Mouse (Mus musculus): ENCODE results near the gene Tmeff2.
A peak's percentile ranks its signal among the peaks of the same experiment; 100 is the strongest.

Tmeff2 gene

DNA sequence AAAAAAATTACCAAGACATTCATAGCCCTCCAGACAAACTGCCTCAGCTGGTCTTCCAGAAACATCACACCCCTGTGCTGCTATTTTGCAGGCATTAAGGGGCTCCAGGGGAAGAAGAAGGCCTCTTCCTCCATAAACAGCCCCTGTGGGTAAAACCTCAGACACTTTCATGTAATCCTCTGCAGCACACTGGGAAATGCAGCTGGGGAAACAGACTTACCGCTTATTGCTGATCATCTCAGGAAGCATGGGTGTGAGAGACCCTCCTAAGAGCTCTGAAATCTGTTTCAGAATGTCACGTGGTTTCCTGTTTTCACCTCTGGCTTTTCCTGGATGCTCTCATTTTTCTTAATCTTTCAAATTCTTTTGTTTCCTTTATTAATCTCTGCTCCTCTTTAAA, 204.3 kb downstream of the Tmeff2 start:
- no peak for DNase-seq (ENCODE audit: low read depth, low spot score)

DNA sequence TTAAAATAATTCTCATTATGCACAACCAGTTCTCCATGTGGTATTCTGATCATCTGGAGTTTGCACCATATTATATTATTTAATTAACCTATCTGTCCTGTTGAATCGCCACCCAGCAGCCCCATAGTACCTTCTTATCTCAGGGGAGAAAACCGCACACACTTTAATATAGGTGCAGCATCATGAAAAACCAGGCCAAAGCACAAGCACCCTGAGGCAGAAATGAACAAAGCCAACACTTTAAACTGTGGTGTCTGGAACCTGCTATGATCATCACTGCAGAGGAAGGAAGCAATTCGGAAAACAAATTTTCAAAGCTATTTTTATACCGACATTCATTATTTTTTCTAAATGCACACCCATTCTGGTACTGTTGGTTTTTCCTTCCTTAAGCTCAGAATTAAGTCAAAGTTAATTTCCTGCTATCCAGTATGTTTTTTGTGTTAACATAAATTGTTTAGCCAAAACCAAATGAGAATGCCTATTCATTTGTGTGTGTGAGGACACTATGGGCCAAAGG, 206.0 kb downstream of the Tmeff2 start:
- no peak for DNase-seq (ENCODE audit: low read depth, low spot score)

DNA sequence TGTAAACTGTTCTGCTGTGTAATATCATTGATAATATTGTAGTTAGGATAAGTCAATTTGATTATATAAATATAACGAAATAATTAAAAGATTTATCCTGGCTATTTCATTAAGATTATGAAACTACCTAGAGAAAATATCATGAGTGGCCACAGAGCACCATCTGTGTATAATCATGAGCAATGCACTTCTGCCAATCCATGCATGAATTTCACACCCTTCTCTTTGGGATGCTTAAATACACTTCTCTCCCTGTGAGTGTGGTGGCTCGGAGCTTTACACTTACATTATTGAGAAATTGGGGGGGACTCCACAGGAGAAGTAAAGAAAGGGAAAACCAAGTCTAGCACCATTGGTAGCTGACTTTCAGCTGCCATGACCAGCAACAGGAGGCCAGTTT, 206.9 kb downstream of the Tmeff2 start:
- no peak for DNase-seq (ENCODE audit: low read depth, low spot score)

DNA sequence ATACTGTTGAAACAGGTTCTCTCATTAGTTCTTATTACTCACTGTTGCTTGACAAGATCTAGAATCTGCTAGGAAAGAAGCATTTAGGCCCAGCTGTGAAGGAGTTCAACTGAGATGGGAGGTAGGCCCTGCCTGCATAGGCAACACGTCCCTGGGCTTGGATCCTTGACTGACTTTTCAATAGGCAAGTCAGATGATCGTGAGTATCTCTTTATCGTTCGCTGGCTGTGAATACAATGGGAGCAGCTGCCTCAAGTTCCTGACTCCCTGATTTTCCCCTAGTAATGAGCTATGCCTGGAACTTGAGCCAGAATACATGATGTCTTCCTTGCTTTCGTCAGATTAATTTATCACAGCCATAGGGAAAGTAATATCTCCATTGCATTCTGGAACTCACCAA, 214.3 kb downstream of the Tmeff2 start:
- DNase-seq (ENCODE audit: low read depth, low spot score), result no peak

DNA sequence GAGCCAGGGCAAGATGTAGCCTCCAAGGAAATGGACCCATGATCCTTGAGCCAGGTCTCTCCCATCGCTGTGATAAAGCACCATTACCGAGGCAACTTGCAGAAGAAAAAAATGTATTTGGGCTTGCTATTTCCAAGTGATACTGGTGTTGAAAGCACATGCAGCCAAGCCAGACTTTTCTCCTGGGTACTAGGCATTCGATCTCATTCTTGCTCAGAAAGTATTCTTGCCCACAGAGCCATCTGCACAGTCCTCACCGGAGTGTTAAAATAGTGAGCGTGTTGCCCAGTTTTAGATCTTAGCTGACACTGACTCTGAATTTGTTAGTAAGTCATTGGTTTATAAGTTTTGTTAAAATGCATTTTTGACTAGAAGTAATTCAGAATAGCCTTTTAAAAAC, 215.3 kb downstream of the Tmeff2 start:
- no peak for DNase-seq (ENCODE audit: low read depth, low spot score)

DNA sequence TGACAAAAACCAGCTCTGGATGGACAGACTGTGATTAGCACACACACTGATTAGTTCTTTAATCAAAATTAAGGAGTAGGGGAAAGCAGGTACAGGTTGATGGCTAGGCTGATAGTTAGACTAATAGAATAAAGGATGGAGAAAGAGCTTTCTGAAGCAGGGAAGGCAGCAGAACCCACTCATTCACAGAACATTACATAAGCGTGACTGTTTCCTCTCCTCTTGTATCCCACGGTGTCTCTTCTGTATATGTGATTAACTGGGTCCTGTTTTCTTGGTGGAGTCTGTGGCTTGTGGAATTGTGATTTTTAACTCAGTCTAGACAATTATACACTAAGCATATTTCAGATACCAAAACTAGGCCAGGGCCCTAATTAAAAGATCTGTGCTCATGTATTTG, 217.4 kb downstream of the Tmeff2 start:
- DNase-seq (ENCODE audit: low read depth, low spot score), result no peak

DNA sequence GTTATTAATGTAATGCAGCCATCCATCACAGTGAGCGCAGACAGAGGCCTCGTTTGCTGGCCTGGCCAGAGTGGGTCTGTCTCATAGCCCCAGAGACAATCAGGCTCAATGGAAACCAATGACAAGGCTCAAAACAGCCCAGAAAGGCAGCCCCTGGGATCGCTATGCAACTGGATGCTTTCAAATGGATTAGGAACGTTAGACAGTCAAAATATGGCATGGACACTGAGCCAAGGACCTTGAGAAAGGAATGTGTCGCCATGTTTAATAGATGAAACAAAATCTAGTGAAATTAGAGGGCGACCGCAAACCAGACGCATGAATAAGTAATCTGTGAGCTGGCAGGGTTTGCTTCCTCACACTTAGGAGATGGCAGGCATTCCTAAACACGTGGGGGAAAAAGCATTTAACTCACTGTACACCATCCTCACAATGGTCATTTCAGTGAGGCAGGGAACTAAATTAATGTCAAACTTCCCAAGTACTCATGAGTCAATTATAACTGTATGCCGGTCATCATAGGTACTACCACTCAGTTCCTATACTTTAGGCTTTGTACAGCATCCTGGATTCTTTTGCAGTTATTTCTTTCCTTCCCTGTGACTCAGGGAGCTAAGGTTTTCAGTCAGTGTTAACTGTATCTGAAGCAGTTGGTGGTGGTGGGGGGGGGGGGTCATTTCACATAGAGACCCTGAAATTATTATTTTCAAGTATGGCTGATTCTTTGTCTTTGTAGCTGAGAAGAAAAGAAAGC, 225.4 kb downstream of the Tmeff2 start:
- DNase-seq (ENCODE audit: low read depth, low spot score), result no peak

DNA sequence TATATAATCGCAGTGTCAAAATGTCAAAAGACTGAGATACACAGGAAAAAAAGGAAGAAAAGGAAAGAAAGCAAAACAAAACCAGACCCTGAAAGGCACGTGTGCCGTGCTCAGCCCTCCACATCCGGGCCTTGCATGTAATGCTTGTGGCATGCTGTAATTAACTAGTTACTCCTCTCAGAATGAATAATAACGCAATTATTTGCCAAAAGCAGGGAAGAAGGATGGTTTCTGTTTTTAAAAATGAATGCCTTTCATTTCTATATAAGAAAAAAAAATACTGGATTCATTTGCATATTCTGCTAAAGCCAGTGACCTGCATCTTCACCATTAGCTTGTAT, 225.9 kb downstream of the Tmeff2 start:
- no peak for DNase-seq (ENCODE audit: low read depth, low spot score)

DNA sequence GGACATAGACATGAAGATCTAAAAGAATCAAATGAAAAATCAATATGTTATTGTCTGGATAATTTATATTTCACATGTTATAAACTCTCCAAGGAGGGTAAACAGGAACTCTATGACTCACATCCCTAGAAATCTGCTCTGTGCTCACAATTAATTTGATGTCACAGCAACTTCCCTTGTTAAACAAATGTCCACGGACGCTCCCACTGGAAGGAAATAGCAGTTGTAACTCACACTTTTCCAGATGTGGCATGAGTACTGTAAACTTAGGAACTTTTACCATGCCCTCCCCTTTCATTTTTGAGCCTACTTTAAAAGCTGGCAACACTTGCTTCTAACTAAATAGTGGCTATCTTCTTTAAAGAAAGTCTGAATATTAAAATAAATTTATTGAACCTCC, 236.3 kb downstream of the Tmeff2 start:
- DNase-seq (ENCODE audit: low read depth, low spot score), result no peak

DNA sequence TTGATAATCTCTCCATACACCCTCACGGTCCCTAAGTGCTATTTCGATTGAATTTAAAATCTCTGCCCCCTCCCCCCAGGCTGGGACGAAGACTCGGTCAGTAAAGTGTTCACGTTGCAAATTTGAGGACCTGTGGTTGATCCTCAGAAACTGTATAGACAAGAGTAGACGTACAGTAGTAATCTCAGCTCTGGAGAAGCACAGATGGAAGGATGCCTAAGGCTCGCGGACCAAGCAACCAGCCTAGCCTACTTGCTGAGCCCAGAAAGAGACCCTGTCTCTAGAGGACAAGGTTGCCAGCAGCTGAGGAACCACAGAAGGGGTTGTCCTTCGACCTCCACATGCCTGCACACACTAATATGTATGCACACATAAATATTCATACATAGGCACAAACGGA, 239.2 kb downstream of the Tmeff2 start:
- DNase-seq (ENCODE audit: low read depth, low spot score), result no peak

DNA sequence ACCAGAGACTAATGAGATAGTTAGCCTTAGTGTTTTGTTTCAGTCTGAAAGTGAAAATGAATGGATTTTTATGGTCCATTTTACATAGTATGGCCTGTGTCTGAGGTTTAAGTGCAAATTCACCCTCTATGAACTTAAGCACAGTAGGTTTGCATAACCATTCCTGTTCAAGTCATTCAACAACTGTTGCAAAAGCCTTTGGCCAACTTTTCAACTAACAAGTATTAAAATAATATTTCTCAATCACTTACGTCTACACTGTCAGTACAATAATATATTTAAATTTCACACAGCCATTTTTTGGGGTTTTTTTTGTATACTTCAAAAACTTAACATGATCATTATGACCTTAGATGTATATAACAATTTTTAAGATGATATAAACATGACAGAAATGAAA, 240.9 kb downstream of the Tmeff2 start:
- DNase-seq (ENCODE audit: low read depth, low spot score), result no peak

DNA sequence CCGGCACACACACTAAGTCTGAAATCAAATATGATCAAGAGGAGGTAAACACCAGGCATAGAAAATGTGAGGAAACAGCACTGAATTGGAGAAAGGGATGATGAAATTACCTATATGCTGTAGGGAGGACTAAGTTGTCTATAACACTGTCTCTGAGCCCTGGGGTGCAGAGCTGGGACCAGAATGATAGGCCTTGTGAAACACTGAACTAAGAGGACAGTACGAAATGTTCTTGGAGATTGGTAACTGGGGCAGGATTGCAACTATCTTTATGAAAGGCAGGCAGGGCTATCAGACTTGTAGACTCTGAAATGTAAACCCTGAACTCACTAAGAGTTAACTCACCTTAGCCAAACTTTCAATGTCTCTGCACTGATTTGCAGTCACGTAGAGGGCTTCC, 242.3 kb downstream of the Tmeff2 start:
- DNase-seq (ENCODE audit: low read depth, low spot score), result no peak

DNA sequence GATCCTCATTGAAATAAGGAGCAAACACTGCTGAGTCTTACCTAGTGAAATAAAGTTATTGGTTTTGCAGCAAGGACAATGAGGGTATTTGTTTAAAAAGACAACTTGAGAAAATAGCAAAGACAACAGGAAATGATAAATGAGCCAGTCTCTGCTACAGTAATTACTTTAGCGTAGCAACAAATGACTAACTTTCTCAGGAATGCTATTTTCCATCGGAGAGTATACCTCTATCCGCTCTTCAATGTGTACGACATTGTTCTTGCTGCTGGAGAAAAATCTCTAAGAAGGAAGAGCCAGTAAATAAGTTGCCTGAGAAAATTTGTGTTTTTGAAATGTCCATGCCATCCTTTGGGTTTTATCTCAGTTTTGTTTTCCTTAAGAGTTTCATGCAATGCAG, 245.2 kb downstream of the Tmeff2 start:
- DNase-seq (ENCODE audit: low read depth, low spot score), result no peak

DNA sequence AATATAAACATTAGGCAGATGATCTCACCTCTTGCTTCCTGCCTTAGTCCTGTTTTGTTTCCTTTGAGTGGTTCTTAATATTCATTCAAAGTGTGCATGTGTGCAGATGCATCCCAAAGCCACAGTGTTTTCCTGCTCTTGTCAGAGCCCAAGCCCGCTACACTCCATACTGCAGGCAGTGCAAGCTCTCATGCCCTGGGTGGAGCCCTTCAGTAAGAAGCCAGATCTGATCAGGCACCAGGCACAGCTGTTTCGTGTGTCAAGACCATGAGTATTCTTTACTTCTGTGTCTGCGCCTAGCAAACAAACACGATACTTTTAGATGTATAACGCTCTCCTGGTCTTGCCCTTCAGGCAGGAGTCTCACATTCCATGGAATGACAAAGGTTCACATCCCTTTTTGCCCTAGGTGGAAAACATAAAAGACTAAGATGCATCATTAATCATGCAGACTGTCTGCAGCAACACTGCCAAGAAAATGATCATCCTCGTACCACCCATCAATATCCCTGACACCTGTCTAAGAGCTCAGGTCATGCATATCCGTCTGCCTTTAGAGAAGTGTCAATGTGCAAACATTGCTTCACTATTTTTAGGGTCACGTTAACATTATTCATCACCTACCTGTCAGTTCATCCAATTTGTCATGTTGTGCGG, 248.2 kb downstream of the Tmeff2 start:
- DNase-seq (ENCODE audit: low read depth, low spot score), result no peak

DNA sequence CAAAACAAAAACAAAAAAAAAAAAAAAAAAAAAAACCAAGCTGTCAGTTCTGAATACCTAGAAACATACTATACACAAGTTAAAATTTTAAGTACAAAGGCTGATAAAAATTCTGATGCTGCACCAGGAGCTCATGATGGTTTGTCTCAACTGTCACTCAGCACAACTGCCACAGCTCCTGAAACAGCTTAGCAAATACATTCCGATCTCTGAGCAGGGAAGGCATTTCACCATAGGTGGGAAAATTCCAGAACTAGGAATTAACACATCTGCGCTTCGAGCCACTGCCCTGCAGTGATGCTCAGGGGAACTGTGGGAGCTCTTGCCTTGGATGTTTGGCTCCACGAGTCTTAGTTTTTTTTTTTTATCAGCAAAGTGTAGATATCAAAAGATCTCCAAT, 249.0 kb downstream of the Tmeff2 start:
- DNase-seq (ENCODE audit: low read depth, low spot score), result peak; percentile 6

DNA sequence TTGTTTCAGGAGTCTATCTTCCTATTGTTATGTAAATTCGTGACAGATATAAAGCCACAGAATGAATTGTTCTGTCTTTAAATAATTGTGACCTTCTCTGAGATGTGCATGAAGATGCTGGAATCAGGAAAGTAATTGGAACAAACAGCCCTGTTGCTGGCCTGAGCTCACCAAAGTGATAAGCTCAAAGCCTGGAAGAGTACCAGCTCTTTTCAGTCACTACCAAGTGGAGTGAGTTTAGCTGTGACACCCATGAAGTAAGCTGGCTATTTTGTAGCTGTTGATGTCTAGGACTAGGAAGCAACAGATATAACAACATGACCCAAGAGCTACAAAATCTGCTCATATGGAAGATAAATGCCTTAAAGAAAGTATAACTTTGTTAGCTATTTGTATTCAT, 249.4 kb downstream of the Tmeff2 start:
- DNase-seq (ENCODE audit: low read depth, low spot score), result no peak

DNA sequence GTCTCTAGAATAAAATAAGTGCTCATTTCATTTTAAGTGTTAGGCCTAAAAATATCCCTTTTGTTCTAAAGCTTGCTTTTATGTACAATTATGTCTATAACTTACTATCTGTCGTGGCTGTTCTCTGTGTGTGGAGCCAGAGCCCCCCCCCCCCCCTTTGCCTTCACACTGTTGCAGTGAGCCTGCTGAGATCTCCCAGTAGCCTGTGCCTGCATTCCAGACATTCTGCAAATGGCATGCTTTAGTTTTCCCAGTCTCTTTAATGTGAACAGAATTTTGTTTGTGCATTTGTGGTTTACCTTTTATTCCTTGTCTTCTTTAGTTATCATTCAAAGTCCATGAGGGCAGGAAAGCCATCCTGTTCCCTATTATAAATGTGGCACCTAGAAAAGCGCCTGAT, 251.6 kb downstream of the Tmeff2 start:
- no peak for DNase-seq (ENCODE audit: low read depth, low spot score)

DNA sequence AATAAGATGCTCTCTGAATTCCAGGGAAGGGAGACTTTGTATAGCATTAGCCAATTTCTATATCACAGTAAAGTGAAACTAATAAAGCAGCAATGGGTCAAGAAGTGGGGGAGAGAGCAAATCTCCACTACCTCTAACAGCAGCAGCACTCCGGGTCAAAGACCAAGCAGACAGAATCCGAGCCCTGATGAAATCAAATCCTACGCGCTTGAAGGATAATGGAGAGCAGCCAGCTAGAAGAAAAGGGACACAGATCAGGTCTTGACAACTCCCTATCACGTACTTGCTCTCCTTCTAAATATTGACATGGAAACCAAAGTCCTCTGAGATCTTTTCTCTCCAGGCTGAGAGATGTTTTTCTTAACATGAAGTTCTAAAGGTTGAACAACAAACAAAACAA, 252.4 kb downstream of the Tmeff2 start:
- DNase-seq (ENCODE audit: low read depth, low spot score), result no peak

DNA sequence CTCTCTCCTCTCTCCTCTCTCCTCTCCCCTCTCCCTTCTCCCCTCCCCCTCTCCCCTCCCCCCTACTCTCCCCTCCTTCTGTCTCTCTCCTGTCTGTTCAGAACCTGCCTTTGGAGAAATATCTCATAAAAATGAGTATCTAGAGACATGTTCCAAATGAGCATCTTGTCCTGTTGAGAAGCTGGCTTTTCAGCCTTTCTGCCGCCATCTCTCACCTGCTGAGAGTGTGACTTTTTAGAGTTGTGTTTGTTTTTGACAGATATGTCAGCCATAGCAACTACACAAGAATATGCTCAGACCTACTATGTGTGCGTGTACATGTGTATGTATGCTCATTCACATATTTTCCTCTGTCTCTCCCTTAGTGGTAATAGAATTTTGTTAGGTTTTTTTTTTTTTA, 283.8 kb downstream of the Tmeff2 start:
- DNase-seq (ENCODE audit: low read depth, low spot score), result no peak

DNA sequence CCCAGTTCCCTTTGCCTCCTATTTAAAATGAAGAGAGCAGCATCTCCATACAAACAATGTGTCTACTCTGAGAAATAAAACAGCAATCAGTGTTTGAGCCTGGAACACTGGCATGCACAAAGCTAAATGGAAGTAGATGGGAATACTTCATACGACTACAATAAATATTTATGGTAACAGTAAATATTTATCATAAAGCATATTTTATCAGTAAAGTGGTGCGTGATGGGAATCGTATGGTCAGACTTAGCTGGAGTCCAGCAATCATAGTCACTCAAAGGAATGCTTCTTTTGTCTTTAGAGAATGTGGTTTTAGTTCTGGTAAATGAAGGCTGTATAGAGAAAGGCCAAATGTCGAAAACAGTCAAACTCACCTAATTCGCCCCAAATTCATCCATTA, 288.6 kb downstream of the Tmeff2 start:
- DNase-seq (ENCODE audit: low read depth, low spot score), result no peak

DNA sequence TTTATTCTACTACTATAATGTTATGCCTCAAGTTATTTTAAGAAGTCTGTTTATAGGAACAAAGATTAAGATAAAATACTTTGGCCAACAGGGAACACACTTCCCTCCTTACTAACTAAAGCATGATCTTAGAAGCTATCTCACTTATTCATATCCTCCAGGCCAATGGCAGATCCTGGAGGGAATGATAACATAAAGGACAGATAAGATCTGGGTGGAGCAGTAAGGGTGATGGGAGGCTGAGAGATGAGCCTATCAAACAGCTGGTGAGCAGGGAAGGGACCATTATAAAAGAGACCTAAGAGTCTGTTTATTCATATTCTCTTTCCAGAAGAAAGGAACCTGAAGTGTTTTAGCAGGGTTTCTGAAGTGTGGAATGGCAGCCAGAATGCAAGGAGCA, 290.8 kb downstream of the Tmeff2 start:
- DNase-seq (ENCODE audit: low read depth, low spot score), result no peak

DNA sequence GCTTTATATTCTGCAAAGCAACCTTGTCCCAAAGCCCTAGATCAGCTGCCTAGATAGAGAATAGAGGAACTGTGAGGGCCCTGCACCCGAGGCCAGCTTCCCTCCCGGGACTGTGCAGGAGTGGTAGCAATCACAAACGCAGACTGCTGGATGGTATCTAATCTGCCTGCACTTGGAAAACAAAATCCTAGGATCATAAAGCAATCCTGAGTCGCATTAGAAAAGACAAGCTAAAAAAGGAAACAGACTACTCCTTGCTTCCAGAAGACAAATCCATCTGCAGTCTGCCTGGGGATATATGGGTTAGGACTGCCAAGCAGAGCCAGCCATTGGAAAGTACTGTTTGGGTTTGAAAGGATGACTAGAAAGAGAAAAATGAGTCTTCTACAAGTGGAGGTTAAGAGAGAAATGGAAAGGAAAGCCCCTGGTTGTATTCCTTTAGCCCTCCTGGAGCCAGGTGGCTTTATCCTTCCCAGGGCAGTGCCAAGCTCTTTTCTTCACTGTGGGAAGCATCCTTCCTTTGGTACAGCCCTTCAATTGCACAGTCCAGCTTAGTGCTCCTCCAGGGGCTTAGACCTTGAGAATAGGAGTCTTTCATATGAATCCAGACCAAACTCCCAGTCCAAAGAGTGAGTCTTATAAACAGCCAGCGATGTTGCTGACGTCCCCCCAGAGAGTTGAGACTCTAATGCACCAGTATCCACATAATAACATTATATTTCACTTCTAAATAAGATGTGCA, 291.6 kb downstream of the Tmeff2 start:
- no peak for DNase-seq (ENCODE audit: low read depth, low spot score)
